Mouse (Mus musculus) embryonic facial prominence, embryonic 15.5 days (tissue): ENCODE data around the gene Gm8362. TPM values are rescaled to one million over a fixed set of nuclear protein-coding genes. Genes with fewer than 3 reads are reported as not detected.
"Not testable (repeated sequence)": the region's sequence is repeated elsewhere in the genome, so short reads cannot be mapped to it uniquely, and the experiment has no call there.

Experiments
- ATAC-seq: fragments of 200-750 bp; cut with Nextera tagmentation; 2 replicates; pipeline ENCODE4 v1.8.0; 2017; ENCODE audit warnings: low read depth, moderate TSS enrichment; ENCODE audit not compliant: insufficient number of reproducible peaks, low FRiP score, low TSS enrichment
- H3K27ac ChIP-seq: fragments of 300-500 bp; sonication (generic); replicated peaks from 2 replicates; pipeline ENCODE4 v1.5.1; 2015; ENCODE audit warnings: mild to moderate bottlenecking, inconsistent platforms
- H3K27me3 ChIP-seq: fragments of 300-500 bp; sonication (generic); 2 replicates; pipeline ENCODE4 v1.6.1; 2015; ENCODE audit warnings: inconsistent platforms
- H3K36me3 ChIP-seq: fragments of 300-500 bp; sonication (generic); 2 replicates; pipeline ENCODE4 v1.6.1; 2015; ENCODE audit warnings: mild to moderate bottlenecking, inconsistent platforms
- H3K4me1 ChIP-seq: fragments of 300-500 bp; sonication (generic); 2 replicates; pipeline ENCODE4 v1.6.1; 2015; ENCODE audit warnings: inconsistent platforms
- H3K4me2 ChIP-seq: fragments of 300-500 bp; sonication (generic); replicated peaks from 2 replicates; pipeline ENCODE4 v1.6.1; 2015; ENCODE audit warnings: mild to moderate bottlenecking, inconsistent platforms
- H3K4me3 ChIP-seq: fragments of 300-500 bp; sonication (generic); replicated peaks from 2 replicates; pipeline ENCODE4 v1.5.1; 2015; ENCODE audit warnings: mild to moderate bottlenecking, inconsistent platforms
- H3K9ac ChIP-seq: fragments of 300-500 bp; sonication (generic); 2 replicates; pipeline ENCODE4 v1.6.1; 2015; ENCODE audit warnings: inconsistent platforms
- H3K9me3 ChIP-seq: fragments of 300-500 bp; sonication (generic); replicated peaks from 2 replicates; pipeline ENCODE4 v1.6.1; 2016; ENCODE audit warnings: inconsistent platforms
- WGBS: fragments of 180-500 bp; shearing (Covaris S2); methylation state at CpG from one replicate; pipeline ENCODE4 v1.1.7; 2015; 5-methylcytosine and 5-hydroxymethylcytosine counted together
- polyA plus RNA-seq: library from polyadenylated mRNA; unstranded; fragments of >200 nt; fragmentation: Nextera tagmentation; extraction: Ambion mirVana; gene quantifications from 2 replicates; pipeline ENCODE4 v1.2.1, GENCODE M21; 2015

Gm8362 gene
- polyA plus RNA-seq = not detected in 2 replicates

DNA sequence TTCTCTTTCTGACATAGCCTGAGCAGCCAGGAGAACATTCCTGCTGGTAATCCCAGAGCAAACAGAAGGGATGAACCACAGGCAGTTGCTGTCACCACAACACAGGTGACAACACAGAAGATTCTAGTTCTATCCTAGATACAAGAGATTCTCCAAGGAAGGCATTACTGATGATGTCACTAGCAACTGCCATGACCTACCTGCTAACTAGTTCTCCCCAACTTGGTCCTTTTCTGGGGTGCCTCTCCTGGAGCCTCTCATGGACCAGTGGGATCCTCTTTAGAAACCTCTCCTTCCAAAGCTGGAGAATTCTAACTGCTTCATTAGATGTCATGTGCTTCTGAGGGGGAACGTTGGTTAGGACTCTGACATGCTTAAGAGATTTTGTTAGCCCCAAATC lies at the start of gene Gm8362:
Gm8362 (minus strand) TSS at position 101 of the 400 bp plus-strand sequence.
- H3K9ac ChIP-seq, H3K9me3 ChIP-seq, H3K27ac ChIP-seq, H3K4me1 ChIP-seq, H3K36me3 ChIP-seq, H3K4me3 ChIP-seq, H3K27me3 ChIP-seq, H3K4me2 ChIP-seq, ATAC-seq: not testable (repeated sequence)
- WGBS = 56% methylated on average over 1 of the region's 1 CpGs

DNA sequence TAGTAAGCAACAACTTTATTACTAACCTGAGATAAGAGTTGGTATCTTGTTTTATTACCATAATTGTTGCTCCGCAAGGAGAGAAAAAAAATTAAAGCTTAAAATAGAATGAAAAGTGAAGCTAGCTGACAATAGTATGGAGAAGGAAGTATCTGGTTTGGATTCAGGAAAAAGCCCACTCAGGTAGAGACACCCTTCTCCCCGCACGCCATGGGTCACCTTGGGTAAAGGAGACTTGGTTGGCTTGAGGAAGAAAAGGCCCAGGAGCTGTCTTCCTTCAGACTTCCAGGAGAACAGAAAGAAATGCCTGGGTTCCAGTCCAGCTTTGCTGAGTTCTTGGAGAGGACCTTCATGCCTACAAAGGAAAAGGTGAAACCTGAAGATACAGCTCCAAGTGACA lies 49.1 kb upstream of the Gm8362 start:
- not testable (repeated sequence) for ATAC-seq, H3K4me3 ChIP-seq, H3K27ac ChIP-seq, H3K27me3 ChIP-seq, H3K9ac ChIP-seq, H3K36me3 ChIP-seq, H3K4me1 ChIP-seq, H3K4me2 ChIP-seq, H3K9me3 ChIP-seq
- 91% methylated on average over 3 of the region's 3 CpGs for WGBS

DNA sequence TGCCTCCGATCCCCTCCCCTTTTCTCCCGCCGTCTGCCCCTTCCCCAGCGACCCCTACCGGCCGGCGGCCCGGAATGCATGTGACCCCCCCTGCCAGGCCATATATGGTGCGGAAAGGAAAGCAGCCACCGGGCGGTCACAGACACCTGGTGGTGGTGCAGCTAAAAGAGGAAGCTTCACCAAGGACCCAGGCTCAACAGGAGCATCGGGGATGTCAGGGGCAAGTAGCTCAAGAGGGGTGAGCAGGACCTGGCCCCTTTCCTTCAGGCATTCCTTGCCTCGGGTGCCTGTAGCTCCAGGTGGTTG lies 17.0 kb downstream of the Gm8362 start:
- not testable (repeated sequence) for H3K27me3 ChIP-seq, H3K27ac ChIP-seq, H3K9me3 ChIP-seq, ATAC-seq, H3K4me1 ChIP-seq, H3K9ac ChIP-seq, H3K36me3 ChIP-seq
- Histone ChIP-seq H3K4me2 (peak overlapping the region; percentile 52), H3K4me3 (peak overlapping the region; percentile 44)
- WGBS = 2% methylated on average over 5 of the region's 13 CpGs

DNA sequence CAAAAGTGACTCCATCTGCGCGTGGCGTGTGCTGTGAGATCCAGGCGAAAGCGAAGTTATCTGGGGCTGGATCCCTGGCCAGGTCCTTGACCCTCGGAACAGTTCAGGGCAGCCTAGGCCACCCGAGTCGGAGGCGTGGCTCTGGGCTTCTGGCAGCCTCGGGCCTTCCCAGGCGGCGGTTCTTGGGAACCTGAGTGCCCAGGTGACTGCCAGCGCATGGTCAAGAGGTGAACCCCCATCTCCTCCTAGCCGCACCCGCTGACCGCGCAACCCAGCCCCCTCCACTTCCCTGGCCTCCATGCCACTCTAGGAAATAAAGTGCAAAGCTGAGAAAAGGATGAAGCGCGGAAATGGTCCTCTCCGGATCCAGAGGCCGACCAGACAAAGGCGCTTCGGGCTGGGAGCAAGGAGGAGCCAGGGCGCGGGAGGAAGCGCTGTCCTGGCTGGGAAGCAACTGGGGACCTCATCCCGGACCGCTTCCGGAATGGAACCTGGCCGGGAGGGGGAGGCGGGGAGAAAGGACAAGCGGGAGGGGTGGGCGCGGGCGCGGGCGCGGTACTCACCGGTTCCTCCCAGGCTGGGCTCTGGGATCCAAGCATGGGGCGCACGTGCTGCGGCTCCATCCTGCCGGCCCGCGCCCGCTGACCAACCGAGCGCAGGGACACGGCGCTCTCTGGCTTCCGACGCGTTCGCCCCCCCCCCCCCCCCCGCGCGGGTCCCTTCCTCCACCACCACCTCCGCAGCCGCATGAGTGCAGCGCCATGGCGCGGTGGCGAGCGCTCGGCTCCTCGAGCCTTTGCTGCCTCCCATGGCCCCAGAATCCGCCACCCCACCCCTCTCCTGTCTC lies 17.6 kb downstream of the Gm8362 start:
- not testable (repeated sequence) for H3K27ac ChIP-seq, ATAC-seq, H3K36me3 ChIP-seq, H3K4me1 ChIP-seq, H3K9ac ChIP-seq, H3K9me3 ChIP-seq, H3K27me3 ChIP-seq
- Histone ChIP-seq H3K4me2 (peak overlapping the region; percentile 52), H3K4me3 (peak overlapping the region; percentile 44)
- WGBS = 0% methylated on average over 28 of the region's 67 CpGs

DNA sequence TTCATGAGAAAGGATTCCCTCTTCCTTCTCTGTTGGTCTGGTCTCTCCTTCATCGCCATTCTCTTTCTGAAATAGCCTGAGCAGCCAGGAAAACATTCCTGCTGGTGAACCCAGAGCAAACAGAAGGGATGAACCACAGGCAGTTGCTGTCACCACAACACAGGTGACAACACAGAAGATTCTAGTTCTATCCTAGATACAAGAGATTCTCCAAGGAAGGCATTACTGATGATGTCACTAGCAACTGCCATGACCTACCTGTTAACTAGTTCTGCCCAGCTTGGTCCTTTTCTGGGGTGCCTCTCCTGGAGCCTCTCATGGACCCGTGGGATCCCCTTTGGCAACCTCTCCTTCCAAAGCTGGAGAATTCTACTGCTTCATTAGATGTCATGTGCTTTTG lies 32.0 kb downstream of the Gm8362 start, which contains the start of gene Gm3636:
Gm3636 (minus strand) TSS at position 101 of the 400 bp plus-strand sequence.
- not testable (repeated sequence) for H3K27me3 ChIP-seq, H3K4me1 ChIP-seq, H3K9ac ChIP-seq, H3K36me3 ChIP-seq, ATAC-seq, H3K4me2 ChIP-seq, H3K9me3 ChIP-seq, H3K27ac ChIP-seq, H3K4me3 ChIP-seq
- no CpG with 5 or more reads among the region's 2 CpGs for WGBS

DNA sequence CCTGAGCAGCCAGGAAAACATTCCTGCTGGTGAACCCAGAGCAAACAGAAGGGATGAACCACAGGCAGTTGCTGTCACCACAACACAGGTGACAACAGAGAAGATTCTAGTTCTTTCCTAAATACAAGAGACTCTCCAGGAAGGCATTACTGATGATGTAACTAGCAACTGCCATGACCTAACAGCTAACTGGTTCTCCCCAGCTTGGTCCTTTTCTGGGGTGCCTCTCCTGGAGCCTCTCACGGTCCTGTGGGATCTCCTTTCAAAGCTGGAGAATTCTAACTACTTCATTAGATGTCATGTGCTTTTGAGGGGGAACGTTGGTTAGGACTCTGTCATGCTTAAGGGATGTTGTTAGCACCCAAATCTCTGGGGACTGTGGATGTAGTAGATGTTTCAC lies 54.1 kb downstream of the Gm8362 start, which contains the start of gene Gm8050:
Gm8050 (minus strand) TSS at position 101 of the 400 bp plus-strand sequence.
- not testable (repeated sequence) for H3K27ac ChIP-seq, H3K4me2 ChIP-seq, H3K9ac ChIP-seq, H3K9me3 ChIP-seq, H3K27me3 ChIP-seq, H3K36me3 ChIP-seq, H3K4me3 ChIP-seq, H3K4me1 ChIP-seq, ATAC-seq
- 55% methylated on average over 1 of the region's 2 CpGs for WGBS

Other genes with a start within 250 kb of the Gm8362 start
- gene Gm8356, start 237.1 kb downstream of the Gm8362 start, polyA plus RNA-seq = not detected in 2 replicates
- gene Gm3629, start 183.8 kb downstream of the Gm8362 start, polyA plus RNA-seq = 0.24 TPM in 1 of 2 replicates, not detected in the other
- not detected in 2 replicates for gene Gm3460, start 152.0 kb downstream of the Gm8362 start, polyA plus RNA-seq
- not detected in 2 replicates for gene Gm10251, start 90.2 kb downstream of the Gm8362 start, polyA plus RNA-seq
- gene Gm8050, start 54.2 kb downstream of the Gm8362 start, polyA plus RNA-seq = not detected in 2 replicates
- 3.0 and 3.2 TPM in 2 replicates for gene Gm3636, start 32.1 kb downstream of the Gm8362 start, polyA plus RNA-seq
- gene Gm3642, start 65.9 kb upstream of the Gm8362 start, polyA plus RNA-seq = not detected in 2 replicates
- 0.12 and 0.51 TPM in 2 replicates for gene Gm3667, start 115.6 kb upstream of the Gm8362 start, polyA plus RNA-seq
- not detected in 2 replicates for gene Gm6356, start 199.4 kb upstream of the Gm8362 start, polyA plus RNA-seq